ENCODE assay signal across 8 mouse cellular contexts in the genomic region with DNA sequence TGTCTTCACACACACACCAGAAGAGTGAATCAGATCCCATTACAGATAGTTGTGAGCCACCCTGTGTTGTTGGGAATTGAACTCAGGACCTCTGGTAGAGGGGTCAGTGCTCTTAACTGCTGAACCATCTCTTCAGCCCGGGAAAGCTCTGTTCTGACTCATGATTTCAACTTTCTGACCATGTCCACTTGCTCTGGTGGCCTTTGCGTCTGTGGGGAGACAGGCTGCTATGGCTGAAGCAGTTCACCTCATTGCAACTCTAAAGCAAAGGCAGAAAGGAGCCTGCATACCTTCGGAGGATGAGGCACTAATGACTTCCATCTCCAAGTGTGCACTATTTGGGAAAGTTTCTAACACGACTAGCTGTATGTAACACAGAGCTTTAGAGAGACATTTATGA. TPM values are rescaled to one million over a fixed set of nuclear protein-coding genes. Genes with fewer than 3 reads are reported as not detected.
A peak's percentile ranks its signal among the peaks of the same experiment; 100 is the strongest.
DNase-seq lines count a peak whose midpoint lies in the region; ATAC-seq and TF ChIP-seq lines count a peak whose summit lies in the region.

No protein-coding gene starts in this region.

- no peak for DNase-seq in heart, adult 9 months (ENCODE audit: low spot score in 2 of 2)
- no peak for DNase-seq in MEL (ENCODE audit: low read depth, low spot score)
- DNase-seq in spleen, postnatal 4 days (ENCODE audit: low spot score in 2 of 2): no peak
- no peak for DNase-seq in gastrocnemius, postnatal 36 days

- 35% methylated on average over 4 of the region's 4 CpGs for WGBS in heart, embryonic 13.5 days
- WGBS in forebrain, embryonic 15.5 days: 38% methylated on average over 4 of the region's 4 CpGs
- 31% methylated on average over 4 of the region's 4 CpGs for WGBS in liver, embryonic 15.5 days (ENCODE audit: insufficient replicate concordance)

- no peak for ATAC-seq in heart, embryonic 13.5 days (ENCODE audit: extremely low read depth, insufficient number of reproducible peaks, low FRiP score, low TSS enrichment)
- peak; percentile 3; the same call in 1 of the 2 replicates for ATAC-seq in forebrain, embryonic 15.5 days (replicated peaks)
- no peak for ATAC-seq in liver, embryonic 15.5 days (ENCODE audit: insufficient read depth)
- ATAC-seq in activated CD4-positive, CD25-positive, alpha-beta regulatory T cell, adult 4 months: no peak

- peak overlapping the region; percentile 97 for H3K4me2 ChIP-seq in heart, embryonic 13.5 days
- H3K4me2 ChIP-seq in forebrain, embryonic 15.5 days (replicated peaks): peak overlapping the region; percentile 96
- H3K4me2 ChIP-seq in liver, embryonic 15.5 days: peak overlapping the region; percentile 97

- H3K27me3 ChIP-seq in heart, embryonic 13.5 days (replicated peaks): no peaks in the 10 kb centered on the region
- H3K27me3 ChIP-seq in MEL (ENCODE audit: control insufficient read depth in 1 of 2, insufficient read depth in 2 of 2, low read length in 2 of 2): no peaks in the 10 kb centered on the region
- no peaks in the 10 kb centered on the region for H3K27me3 ChIP-seq in forebrain, embryonic 15.5 days
- peaks cover 7% of the 10 kb centered on the region; the same call in 1 of the 2 replicates for H3K27me3 ChIP-seq in liver, embryonic 15.5 days

- intact Hi-C loops in gastrocnemius, postnatal 36 days (cut with DNase I): no loop called here

- no peak for TF ChIP-seq RAD21 in MEL (IDR thresholded peaks at IDR 0.05; ENCODE audit: low read depth, low read length)

- H3K9me3 ChIP-seq in heart, embryonic 13.5 days: no peaks in the 10 kb centered on the region
- no peaks in the 10 kb centered on the region for H3K9me3 ChIP-seq in MEL (replicated peaks; ENCODE audit: insufficient read depth, low read length)
- no peaks in the 10 kb centered on the region for H3K9me3 ChIP-seq in forebrain, embryonic 15.5 days
- H3K9me3 ChIP-seq in liver, embryonic 15.5 days (replicated peaks): no peaks in the 10 kb centered on the region

- H3K4me1 ChIP-seq in heart, embryonic 13.5 days: peaks cover 15% of the 10 kb centered on the region
- 0 out of 4 replicates have a peak, but pooled peaks cover 0 to 7% of the 10 kb centered on the region in 2 experiments for H3K4me1 ChIP-seq in MEL (ENCODE audit: control insufficient read depth in 1 of 2, insufficient read depth in 2 of 2, low read length in 2 of 2)
- peaks cover 13% of the 10 kb centered on the region for H3K4me1 ChIP-seq in forebrain, embryonic 15.5 days
- peaks cover 18% of the 10 kb centered on the region for H3K4me1 ChIP-seq in liver, embryonic 15.5 days (replicated peaks)

- H3K9ac ChIP-seq in heart, embryonic 13.5 days: no peak overlapping the region; the same call in 1 of the 2 replicates
- peak overlapping the region; percentile 31; the same call in 1 of the 2 replicates for H3K9ac ChIP-seq in MEL (ENCODE audit: control insufficient read depth, low read depth, low read length, poor library complexity, severe bottlenecking)
- no peak overlapping the region for H3K9ac ChIP-seq in forebrain, embryonic 15.5 days (replicated peaks)
- peak overlapping the region; percentile 63; the same call in 1 of the 2 replicates for H3K9ac ChIP-seq in liver, embryonic 15.5 days

- TF ChIP-seq POLR2A in MEL (IDR thresholded peaks at IDR 0.05; ENCODE audit: control insufficient read depth in 1 of 2, insufficient read depth in 1 of 2, low read depth in 1 of 2, low read length in 2 of 2, poor library complexity in 1 of 2): no peak

- TF ChIP-seq EP300 in MEL (IDR thresholded peaks at IDR 0.05; ENCODE audit: low read depth in 1 of 2, low read length in 2 of 2): no peak

- no peaks in the 10 kb centered on the region for H3K36me3 ChIP-seq in heart, embryonic 13.5 days
- H3K36me3 ChIP-seq in MEL (ENCODE audit: control insufficient read depth in 1 of 2, insufficient read depth in 2 of 2, low read length in 2 of 2): peaks cover 0 to 9% of the 10 kb centered on the region in 2 experiments; a peak in 2 of 4 replicates
- H3K36me3 ChIP-seq in forebrain, embryonic 15.5 days: no peaks in the 10 kb centered on the region
- H3K36me3 ChIP-seq in liver, embryonic 15.5 days (replicated peaks): no peaks in the 10 kb centered on the region

- TF ChIP-seq CTCF in MEL (IDR thresholded peaks at IDR 0.05 in 2 of 3, conservative IDR thresholded peaks at IDR 0.05 in 1 of 3; ENCODE audit: control insufficient read depth in 1 of 3, insufficient read depth in 1 of 3, low read depth in 2 of 3, low read length in 3 of 3, poor library complexity in 1 of 3, severe bottlenecking in 1 of 3): no peak

- peak overlapping the region; percentile 69 for H3K4me3 ChIP-seq in heart, embryonic 13.5 days
- H3K4me3 ChIP-seq in MEL (ENCODE audit: control insufficient read depth in 1 of 2, insufficient read depth in 1 of 2, low read depth in 2 of 2, low read length in 2 of 2): peak overlapping the region in 1 of 2 experiments; percentile 16; a peak in 2 of 4 replicates
- H3K4me3 ChIP-seq in forebrain, embryonic 15.5 days: peak overlapping the region; percentile 77
- peak overlapping the region; percentile 68 for H3K4me3 ChIP-seq in liver, embryonic 15.5 days (replicated peaks)

- no peak overlapping the region; the same call in 1 of the 2 replicates for H3K27ac ChIP-seq in heart, embryonic 13.5 days (replicated peaks)
- H3K27ac ChIP-seq in MEL (ENCODE audit: control insufficient read depth, low read depth, low read length): no peak overlapping the region
- no peak overlapping the region for H3K27ac ChIP-seq in forebrain, embryonic 15.5 days (replicated peaks)
- H3K27ac ChIP-seq in liver, embryonic 15.5 days (replicated peaks): no peak overlapping the region

- no peaks in the 10 kb centered on the region; the same call in 1 of the 2 replicates for H3K79me2 ChIP-seq in MEL (ENCODE audit: control insufficient read depth, insufficient read depth, low read length, poor library complexity)

TF ChIP-seq in MEL, 35 proteins besides CTCF, POLR2A, EP300 and RAD21:
- TF ChIP-seq NRF1 (IDR thresholded peaks at IDR 0.05; ENCODE audit: insufficient read depth, low read depth, low read length, poor library complexity, severe bottlenecking): no peak
- TF ChIP-seq ZC3H11A (IDR thresholded peaks at IDR 0.05; ENCODE audit: low read depth, low read length): no peak
- no peak for TF ChIP-seq MAX (IDR thresholded peaks at IDR 0.05; ENCODE audit: low read length)
- no peak for TF ChIP-seq ELF1 (IDR thresholded peaks at IDR 0.05; ENCODE audit: low read depth, low read length)
- TF ChIP-seq MYB (IDR thresholded peaks at IDR 0.05; ENCODE audit: low read depth, low read length): no peak
- TF ChIP-seq JUND (IDR thresholded peaks at IDR 0.05; ENCODE audit: low read depth, low read length): no peak
- TF ChIP-seq TCF12 (IDR thresholded peaks at IDR 0.05; ENCODE audit: low read depth, low read length): no peak
- TF ChIP-seq CHD1 (IDR thresholded peaks at IDR 0.05; ENCODE audit: low read depth, low read length): no peak
TF ChIP-seq in MEL: peak in this region for 0.

RNA-seq across cellular contexts. Expression of gene Zfp638, which starts 0.5 kb away (rescaled TPM):
- 35.2 and 36.9 TPM in 2 replicates for polyA plus RNA-seq in heart, embryonic 13.5 days (2015; fragmentation: Nextera tagmentation; extraction: Ambion mirVana)
- 50.1 and 53.0 TPM in 2 replicates for total RNA-seq in MEL (2012; rRNA removed)
- polyA plus RNA-seq in MEL (2012; ENCODE audit: insufficient read depth in 1 of 2, insufficient read length in 2 of 2, low read depth in 1 of 2, low replicate concordance in 2 of 2, missing spikeins in 1 of 2): 10 to 100 TPM; 61.2 to 69.0 TPM
- polyA plus RNA-seq in forebrain, embryonic 15.5 days (2015; fragmentation: Nextera tagmentation; extraction: Ambion mirVana): 88.5 and 90.8 TPM in 2 replicates
- polyA plus RNA-seq in liver, embryonic 15.5 days (2015; fragmentation: Nextera tagmentation; extraction: Ambion mirVana): 14.5 and 16.8 TPM in 2 replicates
- 100 to 1,000 TPM; 114 to 116 TPM for polyA plus RNA-seq in activated CD4-positive, CD25-positive, alpha-beta regulatory T cell, adult 4 months (2017; shearing (Covaris generic))
- total RNA-seq in gastrocnemius, postnatal 36 days (2021): 10 to 100 TPM; 35.9 to 36.9 TPM

RNA-seq across cellular contexts. Expression of gene Paip2b, which starts 34.9 kb away (rescaled TPM):
- polyA plus RNA-seq in heart, embryonic 13.5 days (2015; fragmentation: Nextera tagmentation; extraction: Ambion mirVana): 12.5 and 13.1 TPM in 2 replicates
- total RNA-seq in MEL (2012; rRNA removed): 16.0 and 21.0 TPM in 2 replicates
- 10 to 100 TPM in 1 of 2 experiments, not detected in 1; 18.4 TPM for polyA plus RNA-seq in MEL (2012; ENCODE audit: insufficient read depth in 1 of 2, insufficient read length in 2 of 2, low read depth in 1 of 2, low replicate concordance in 2 of 2, missing spikeins in 1 of 2)
- polyA plus RNA-seq in forebrain, embryonic 15.5 days (2015; fragmentation: Nextera tagmentation; extraction: Ambion mirVana): 36.5 and 43.0 TPM in 2 replicates
- polyA plus RNA-seq in liver, embryonic 15.5 days (2015; fragmentation: Nextera tagmentation; extraction: Ambion mirVana): 3.3 and 3.7 TPM in 2 replicates
- 10 to 100 TPM; 17.3 to 18.2 TPM for polyA plus RNA-seq in activated CD4-positive, CD25-positive, alpha-beta regulatory T cell, adult 4 months (2017; shearing (Covaris generic))
- 10 to 100 TPM; 66.9 to 79.0 TPM for total RNA-seq in gastrocnemius, postnatal 36 days (2021)

Comparison
In these comparisons a context has a peak if more than half of its experiments do, and no peak if none do; other contexts are left out.
1. H3K9ac ChIP-seq: peak in MEL (single experiment) and liver, embryonic 15.5 days (single experiment); none in heart, embryonic 13.5 days (single experiment) and forebrain, embryonic 15.5 days (single experiment).
2. Peak in every context shown above with its lines, with median percentiles within 50 percentile points of each other: H3K4me2 ChIP-seq.